Mouse (Mus musculus) heart, postnatal 0 days (tissue): Measurements from ENCODE around the gene Clstn3.

Experiments used
- CTCF ChIP-seq: IDR thresholded peaks from 2 replicates; pipeline ENCODE4 v1.5.1; 2016; ENCODE audit warnings: antibody characterized with exemption, control low read depth, low read depth
- EP300 ChIP-seq: IDR thresholded peaks from 2 replicates; pipeline ENCODE4 v1.6.1; 2016; ENCODE audit warnings: antibody characterized with exemption, low read depth

- TF ChIP-seq EP300 (no peak), CTCF (no peak)
Observed at GRCm38 (mm10) chr6:124479573-124479930, 15.0 kb upstream of the Clstn3 start.
